Mouse (Mus musculus) retina, embryonic 14.5 days (tissue): Measurements from ENCODE around the gene Preb.

Source experiments
- DNase-seq: peaks from one replicate; pipeline ENCODE4 v3.0.0-alpha.2; 2015; ENCODE audit warnings: low spot score

The Preb gene

DNA sequence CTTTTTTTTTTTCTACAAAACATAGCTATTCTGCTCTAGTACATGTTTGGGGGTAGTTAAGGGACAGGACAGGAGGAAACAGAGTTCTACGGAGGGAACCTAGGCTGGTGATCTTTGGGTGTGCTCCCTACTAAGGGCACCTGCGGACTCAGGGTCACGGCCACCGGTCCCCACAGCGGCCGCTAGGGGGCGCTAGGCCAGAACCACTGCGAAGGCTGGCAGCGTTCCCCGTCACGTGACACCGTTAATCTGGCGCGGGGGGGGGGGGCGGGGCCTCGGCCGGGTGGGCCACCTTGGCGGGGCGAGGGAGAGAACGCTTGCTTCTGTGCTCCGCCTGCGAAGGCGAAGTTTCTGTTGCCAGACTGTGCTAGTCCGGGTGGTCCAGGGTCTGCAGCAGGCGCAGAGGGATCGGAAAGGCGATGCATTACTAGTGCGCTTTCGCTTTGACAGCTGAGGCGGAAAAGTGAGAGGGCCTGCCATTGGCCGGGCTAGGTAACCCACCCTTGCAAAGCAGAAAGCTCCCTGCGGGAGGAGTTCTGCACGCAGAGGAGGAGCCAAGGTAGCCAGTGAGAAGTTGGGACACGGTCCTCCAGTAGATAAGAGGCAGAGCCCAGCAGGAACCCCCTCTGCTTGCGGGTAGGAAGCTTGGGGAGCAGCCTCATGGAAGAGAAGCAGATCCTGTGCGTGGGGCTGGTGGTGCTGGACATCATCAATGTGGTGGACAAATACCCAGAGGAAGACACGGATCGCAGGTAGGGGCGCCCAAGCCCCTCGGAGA lies 38.7 kb downstream of the Preb start, which contains the start of gene Khk:
Khk (plus strand) TSS at position 176 of the 778 bp plus-strand sequence.
- DNase-seq = peak; percentile 95

DNA sequence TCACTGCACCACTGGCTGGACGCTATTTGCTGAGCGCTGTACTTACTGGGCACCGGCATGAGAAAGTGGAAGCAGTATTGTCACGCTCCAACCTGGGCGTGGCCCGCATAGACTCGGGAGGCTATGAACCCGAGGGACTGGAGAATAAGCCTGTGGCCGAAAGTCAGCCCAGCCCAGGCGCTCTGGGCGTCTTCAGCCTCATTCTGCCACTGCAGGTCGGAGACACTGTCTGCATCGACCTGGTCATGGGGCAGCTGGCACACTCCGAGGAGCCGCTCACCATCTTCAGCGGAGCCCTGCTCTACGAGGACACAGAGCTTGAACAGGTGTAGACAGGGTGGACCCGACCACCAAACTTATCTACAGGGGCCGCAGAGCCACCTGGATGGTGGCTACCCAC lies 39.5 kb downstream of the Preb start:
- DNase-seq = no peak

DNA sequence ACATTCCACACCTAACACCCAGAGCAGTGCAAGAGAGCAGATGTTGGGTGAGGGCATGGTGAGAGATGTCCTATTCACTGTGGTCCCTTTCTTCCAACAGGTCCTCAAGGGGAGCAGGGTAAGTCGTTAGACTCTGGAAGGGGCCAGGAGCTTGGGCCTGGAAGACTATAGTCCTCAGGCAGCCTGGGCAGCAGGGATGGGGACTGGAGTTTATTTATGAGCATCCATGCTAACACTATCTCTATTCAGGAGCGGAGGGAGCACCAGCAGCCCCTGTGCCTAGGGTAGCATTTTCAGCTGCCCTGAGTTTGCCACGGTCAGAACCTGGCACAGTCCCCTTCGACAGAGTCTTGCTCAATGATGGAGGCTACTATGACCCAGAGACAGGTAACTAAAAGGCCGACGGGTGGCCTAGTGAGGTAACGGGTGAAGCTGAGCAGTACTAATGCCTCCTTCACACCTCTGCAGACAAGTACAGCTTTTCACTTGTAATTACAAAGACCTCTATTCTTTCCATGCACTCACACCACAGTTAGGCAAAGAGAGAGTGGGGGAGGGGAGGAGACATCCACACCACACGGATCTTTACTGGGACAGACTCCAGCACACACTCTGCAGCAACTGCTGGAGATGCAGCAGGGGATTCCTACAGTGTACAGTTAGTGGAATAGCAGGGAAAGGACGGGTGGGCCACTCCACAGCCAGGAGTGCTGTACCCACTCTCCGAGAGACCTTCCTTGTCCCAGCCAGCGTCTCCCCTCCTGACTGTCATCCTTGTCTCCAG lies 40.1 kb downstream of the Preb start:
- no peak for DNase-seq

DNA sequence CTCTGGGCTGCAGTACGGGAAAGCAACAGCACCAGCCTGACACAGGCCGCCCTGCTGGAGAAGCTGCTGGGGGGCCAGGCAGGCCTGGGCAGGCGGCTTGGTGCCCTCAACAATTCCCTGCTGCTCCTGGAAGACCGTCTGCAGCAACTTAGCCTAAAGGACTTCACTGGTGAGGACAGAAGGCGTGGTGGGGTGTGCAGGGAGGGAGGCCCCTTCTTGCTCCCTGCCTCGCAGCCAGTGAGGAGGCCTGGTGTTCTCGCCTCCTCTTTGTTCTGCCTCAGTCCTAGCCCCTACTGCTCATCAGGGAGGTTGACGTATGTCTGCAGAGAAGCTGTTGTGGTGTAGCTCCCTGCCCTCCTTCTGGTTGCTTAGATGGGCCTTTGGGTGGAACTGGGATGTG lies 41.5 kb downstream of the Preb start:
- DNase-seq = no peak

DNA sequence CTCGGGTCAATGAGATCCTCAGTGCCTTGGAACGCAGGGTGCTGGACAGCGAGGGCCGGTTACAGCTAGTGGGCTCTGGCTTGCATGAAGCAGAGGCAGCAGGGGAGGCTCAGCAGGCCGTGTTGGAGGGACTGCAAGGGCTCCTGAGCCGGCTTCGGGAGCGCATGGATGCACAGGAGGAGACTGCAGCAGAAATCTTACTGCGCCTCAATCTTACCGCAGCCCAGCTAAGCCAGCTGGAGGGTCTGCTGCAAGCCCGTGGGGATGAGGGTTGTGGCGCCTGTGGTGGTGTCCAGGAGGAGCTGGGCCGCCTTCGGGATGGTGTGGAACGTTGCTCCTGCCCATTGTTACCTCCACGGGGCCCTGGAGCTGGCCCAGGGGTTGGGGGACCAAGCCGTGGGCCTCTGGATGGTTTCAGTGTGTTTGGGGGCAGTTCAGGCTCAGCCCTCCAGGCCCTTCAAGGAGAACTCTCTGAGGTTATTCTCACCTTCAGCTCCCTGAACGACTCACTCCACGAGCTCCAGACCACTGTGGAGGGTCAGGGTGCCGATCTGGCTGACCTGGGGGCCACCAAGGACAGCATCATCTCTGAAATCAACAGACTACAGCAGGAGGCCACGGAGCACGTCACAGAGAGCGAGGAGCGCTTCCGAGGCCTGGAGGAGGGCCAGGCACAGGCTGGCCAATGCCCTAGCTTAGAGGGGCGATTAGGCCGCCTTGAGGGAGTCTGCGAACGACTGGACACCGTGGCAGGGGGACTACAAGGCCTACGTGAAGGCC lies 42.1 kb downstream of the Preb start:
- no peak for DNase-seq

DNA sequence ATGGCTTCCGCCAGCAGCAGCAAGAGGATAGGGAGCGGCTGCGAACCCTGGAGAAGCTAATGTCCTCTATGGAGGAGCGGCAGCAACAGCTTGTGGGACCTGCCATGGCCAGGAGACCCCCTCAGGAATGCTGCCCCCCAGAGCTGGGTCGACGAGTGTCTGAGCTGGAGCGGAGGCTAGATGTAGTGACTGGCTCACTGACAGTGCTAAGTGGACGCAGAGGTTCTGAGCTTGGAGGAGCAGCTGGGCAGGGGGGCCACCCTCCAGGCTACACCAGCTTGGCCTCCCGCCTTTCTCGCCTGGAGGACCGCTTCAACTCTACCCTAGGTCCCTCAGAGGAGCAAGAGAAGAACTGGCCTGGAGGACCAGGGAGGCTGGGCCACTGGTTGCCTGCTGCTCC lies 42.8 kb downstream of the Preb start:
- DNase-seq = no peak

DNA sequence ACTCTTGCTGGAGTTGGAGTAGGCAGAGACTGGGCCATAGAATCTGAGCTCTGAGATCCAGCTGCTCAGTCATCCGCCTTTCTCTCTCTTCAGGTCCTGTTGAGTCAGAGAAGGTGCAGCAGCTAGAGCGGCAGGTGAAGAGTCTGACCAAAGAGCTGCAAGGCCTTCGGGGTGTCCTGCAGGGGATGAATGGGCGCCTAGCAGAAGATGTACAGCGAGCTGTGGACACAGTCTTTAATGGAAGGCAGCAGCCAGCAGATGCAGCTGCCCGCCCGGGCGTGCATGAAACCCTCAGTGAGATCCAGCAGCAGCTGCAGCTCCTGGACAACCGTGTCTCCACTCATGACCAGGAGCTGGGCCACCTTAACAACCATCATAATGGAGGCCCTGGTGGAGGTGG lies 43.3 kb downstream of the Preb start:
- DNase-seq = no peak

DNA sequence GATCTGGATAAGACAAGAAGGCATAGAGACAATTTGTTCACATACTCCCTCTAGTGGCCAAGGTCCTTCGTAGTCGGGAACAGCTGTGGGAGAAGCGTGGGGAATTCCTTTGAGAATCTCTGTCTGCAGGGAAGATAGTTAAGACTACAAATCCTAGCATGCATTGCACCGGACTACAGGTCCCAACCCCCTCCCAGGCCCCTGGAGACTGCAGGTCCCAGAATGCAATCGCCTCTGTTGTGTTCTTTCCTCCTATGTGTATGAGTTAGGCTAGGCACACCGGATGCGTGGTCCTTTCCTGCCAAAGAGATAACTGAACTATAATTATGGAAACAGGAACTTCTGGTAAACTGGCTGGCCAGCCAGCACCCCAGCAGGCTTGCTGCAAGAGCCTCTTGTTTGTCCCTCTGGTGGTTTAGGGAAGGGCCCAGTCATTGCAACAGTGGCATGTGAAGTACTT lies 44.2 kb downstream of the Preb start:
- DNase-seq = peak; percentile 99

DNA sequence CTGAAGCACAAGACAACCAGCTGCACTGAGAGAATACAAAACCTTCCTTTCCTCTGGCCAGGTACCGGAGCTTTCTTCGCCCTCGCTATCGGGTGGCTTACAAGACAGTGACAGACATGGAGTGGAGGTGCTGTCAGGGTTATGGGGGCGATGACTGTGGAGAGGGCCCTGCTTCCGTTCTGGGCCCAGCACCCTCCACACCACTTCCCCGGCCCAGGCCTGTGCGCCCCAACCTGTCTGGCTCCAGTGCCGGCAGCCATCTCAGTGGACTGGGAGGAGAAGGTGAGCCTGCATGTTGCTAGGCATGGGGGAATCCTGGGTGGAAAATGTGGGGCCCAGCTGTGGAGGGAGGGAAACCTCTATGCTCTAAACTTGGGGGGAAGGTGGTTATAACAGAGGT lies 44.7 kb downstream of the Preb start:
- no peak for DNase-seq

DNA sequence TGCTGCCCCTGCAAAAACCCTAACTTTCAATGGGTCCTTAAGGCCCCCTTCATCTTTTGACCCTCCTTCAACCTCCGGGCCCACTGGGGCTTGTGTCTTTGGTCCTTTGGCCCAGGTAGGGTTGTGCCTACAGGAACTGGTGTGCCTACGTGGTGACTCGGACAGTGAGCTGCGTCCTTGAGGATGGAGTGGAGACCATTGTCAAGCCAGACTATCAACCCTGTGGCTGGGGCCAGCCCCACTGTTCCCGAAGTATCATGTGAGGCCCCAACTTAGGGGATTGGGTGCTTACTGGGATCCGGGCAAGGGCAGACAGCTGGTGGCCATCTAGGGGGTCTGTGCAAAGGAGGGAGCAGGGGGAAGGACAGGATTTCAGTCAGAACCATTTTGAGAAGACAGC lies 45.3 kb downstream of the Preb start:
- DNase-seq = no peak

DNA sequence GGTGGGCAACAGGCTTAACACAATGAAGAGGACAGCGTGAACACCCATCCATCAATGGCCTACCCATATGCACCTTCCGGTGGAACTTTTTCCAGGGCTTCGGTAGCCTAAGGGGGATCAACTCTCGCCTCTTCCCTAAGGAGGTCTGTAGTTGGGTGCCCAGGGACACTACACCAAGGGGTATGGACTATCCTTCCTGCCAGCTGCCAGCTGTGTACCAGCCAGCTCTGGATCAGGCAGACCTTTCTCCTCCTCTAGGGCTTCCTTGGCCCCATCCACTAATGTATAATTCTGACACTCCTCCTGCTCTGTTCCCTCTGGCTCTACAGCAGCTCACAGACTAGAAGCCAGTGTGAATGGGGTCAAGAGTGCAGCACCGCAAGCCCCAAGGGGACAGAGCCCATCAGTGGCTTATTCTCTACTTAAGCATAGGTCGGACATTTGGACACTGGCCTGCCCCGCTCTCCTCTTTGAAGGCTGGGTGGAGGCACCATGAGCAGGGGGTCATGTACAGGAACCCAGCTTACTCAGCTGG lies 46.0 kb downstream of the Preb start:
- no peak for DNase-seq

DNA sequence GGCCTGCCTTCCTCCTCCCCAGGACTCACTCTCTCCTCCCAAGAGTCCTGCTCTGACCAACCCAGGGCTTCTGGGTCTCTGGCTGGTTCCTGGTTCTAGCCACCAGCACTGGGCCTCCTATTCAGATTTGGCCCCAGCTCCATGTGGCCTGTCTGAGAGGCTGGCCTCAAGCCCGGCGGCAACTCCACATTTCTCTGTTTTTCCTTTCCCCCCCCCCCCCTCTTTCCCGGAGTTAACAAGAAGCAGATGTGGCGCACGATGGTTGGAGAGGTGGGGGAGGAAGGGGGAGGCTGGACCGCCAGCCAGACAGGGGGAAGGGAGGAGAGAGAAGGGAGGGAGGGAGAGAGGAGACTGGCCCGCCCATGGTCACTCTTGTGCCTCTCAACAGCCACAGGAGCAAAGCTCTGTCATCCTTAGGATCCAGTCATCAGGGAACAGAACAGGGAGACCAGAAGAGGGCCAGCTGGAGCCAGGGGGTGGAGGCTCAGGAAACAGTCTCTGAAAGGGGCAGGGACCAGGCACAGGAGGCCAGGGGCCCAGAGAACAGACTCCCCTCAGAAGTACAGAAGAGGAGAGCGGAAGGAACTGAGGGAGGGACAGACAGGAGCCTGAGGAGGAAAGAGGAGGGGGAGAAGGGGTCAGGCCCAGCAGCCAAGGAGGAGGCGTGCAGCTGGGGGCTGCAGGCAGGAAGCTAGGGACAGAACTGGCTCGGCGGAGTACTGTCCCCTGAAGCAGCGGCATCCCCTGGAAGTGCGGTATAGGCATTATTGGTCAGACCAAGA lies 46.9 kb downstream of the Preb start, which contains the start of gene Emilin1:
Emilin1 (plus strand) TSS at position 343 of the 782 bp plus-strand sequence.
- peak; percentile 69 for DNase-seq

DNA sequence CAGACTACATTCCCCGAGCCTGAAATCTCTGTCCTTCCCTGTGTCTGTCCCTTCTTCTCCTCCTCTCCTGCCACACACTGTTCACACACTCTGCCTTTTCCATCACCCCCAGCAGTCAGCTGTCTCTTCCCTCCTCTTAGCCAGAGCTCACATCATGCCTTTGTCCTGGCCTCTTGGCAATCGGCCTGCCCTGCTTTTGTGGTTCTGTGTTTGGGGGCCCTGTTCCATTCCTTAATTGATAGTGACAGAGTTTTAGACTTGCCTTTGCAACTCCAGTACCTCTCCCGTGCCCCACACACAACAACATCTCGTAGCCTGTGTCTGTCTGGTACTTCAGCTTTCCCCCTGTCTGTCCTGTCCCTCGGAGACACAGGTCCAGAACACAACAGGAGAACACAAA lies 48.0 kb downstream of the Preb start:
- peak; percentile 19 for DNase-seq

DNA sequence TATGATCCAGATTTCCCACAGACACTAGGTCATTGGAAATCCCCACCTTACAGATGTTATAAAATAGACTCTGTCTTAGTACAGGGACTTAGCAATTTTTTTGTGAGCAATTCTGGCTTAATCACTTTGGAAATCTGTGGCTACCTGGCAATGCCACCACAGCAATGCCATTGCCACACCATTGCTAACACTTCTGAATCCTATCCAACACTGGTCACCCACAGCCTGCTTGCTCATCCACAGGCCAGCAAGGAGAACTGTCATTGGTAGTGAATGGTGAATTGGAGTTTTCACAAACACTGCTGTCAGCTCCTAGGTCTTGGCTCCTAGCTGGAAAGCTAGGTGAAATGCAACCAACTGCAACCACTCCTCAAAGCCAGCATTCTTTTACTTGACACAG lies 49.7 kb downstream of the Preb start:
- no peak for DNase-seq

DNA sequence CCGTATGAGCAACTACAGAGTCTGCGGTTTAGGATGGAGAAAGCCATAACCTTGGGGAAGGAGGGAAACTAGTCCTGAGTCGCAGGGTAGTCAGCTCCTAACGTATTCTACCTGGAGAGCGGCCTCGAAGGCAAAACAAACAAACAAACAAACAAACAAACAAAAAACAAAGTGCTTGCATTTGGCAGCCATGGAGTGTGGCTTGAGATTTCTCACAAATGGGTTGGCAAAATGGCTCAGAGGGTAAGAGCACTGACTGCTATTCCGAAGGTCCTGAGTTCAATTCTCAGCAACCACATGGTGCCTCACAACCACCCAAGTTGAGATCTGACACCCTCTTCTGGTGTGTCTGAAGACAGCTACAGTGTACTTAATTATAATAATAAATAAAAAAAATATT lies 50.3 kb downstream of the Preb start:
- no peak for DNase-seq

DNA sequence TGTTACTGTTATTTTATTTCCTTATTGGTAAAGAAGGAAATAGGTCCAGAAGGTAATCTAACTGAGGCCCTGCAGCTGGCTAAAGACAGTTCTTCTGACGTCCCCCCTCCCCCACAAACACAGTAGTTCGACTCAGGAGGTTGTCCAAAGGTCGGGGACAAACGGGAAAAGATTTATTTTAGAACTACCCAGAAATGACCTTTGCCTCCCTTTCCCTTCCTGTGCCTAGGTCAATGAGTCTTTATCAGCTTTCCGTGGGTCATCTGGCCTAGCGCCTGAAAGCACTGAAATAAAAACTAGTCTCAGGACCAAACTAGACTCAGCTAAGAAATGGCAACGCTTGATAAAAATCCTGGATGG lies 50.9 kb downstream of the Preb start:
- no peak for DNase-seq

DNA sequence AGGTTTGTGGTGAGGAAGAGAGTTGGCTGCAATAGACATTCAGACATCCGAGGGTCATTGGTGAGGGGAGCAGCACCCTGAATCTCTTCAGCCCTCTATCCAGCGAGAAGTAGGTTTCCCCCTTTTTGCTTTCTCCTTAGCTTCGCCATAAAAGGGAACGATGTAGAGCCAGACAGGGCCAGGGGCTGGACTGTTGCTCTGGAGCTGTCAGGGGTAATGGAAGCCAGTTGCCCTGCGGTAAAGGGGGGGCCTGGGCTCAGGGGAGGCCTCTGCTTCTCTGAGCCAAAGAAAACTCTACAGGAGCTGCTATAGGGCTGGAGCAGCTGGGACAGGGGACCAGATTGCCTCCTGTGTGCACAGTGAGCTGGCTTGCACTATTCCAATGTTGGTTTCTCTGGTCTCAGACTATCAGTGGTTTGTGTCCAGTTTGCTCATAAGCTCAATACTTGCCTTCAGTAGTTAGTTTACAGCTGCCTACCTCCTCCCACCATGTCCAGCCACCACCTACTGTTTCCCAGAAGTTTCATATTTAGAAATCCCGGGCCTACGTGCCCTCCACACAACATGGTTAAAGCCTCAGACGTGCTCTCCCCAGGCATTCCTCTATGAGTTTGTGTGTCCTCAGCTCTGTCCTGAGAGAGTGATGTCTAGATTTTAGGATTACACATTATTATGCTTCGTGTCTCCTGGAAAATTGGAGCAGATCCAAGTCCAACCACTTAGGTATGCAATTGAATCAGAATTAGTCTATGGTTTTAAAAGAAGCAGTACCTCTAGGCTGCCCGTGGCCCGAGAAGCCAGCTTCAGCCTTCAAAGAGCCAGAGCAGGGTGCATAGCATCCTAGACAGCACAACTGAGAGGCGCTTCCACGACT lies 51.5 kb downstream of the Preb start:
- DNase-seq = no peak

DNA sequence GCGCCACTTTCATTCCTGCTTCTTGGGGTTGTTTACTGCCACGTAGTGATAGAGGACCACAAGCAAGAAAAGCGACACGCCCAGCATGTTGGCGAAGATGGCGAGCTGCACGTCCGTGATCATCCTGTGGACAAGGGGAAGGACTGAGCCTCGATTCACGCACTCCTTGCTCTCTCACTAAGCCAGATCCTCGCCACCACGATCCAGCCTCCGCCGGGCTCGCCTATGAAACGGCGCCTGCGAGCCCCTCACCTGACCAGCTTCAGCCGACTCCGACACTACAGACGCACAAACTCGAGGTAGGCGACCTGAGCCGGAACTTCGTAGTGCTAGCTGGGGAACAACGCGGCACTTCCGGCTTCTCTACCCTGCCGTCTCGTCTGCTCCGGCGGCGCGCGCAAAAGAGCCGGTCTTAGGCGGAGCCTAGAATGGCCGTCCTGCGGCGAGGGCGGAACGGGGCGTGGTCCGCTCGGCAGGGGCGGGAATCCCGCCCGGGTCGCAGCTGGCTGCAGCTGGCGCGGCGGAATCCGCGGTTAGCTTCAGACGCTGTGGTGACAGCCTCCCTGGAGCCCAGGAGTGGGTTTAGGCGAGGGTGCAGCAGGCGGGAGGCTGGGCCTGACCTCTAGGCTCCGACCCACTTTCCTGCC lies 52.6 kb downstream of the Preb start, which contains the start of gene Ost4:
Ost4 (minus strand) TSS at position 376 of the 647 bp plus-strand sequence.
- DNase-seq = peak; percentile 97

DNA sequence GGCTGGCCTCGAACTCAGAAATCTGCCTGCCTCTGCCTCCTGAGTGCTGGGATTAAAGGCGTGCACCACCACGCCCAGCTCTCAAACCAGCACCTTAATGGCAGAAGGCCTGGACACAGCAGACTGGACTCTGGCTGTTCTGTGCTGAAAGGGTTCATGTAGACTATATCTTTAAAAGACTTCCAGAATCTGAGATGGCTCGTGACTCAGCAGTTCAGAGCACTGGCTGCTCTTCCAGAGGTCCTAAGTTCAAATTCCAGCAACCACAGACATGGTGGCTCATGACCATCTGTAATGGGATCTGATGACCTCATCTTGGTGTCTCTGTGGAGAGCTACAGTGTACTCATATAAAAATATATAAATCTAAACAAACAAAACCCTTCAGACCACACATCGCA lies 58.3 kb downstream of the Preb start:
- DNase-seq = no peak
